Mouse (Mus musculus) lung, adult 18-20 months (tissue): ENCODE results near the gene Nfic.
A peak's percentile ranks its signal among the peaks of the same experiment; 100 is the strongest.

ENCODE experiments used
- DNase-seq, 2 experiments: peaks; one replicate each; pipeline ENCODE4 v3.0.0; 2022; ENCODE audit warnings: mixed read lengths in 2 of 2

Nfic gene

GRCm38 (mm10) chr10:81402227-81402765 is 53.1 kb downstream of the Nfic start:
- no peak for DNase-seq

GRCm38 (mm10) chr10:81401521-81402226 is 53.8 kb downstream of the Nfic start:
- DNase-seq: peak; percentile 82 to 88

GRCm38 (mm10) chr10:81401205-81401520 is 54.3 kb downstream of the Nfic start:
- DNase-seq: no peak

GRCm38 (mm10) chr10:81400371-81401204 is 54.8 kb downstream of the Nfic start:
- no peak for DNase-seq

GRCm38 (mm10) chr10:81399798-81400308 is 55.6 kb downstream of the Nfic start:
- no peak for DNase-seq

GRCm38 (mm10) chr10:81399296-81399695 is 56.1 kb downstream of the Nfic start:
- DNase-seq: no peak

GRCm38 (mm10) chr10:81396749-81397148 is 58.7 kb downstream of the Nfic start:
- DNase-seq: no peak

- DNase-seq: no peak
Measured at GRCm38 (mm10) chr10:81395865-81396264, 59.6 kb downstream of the Nfic start.

- DNase-seq: peak in 1 of 2 experiments; percentile 71
Measured at GRCm38 (mm10) chr10:81395127-81395526, 60.3 kb downstream of the Nfic start.

GRCm38 (mm10) chr10:81393456-81394063 is 61.9 kb downstream of the Nfic start:
- no peak for DNase-seq

GRCm38 (mm10) chr10:81392781-81393185 is 62.7 kb downstream of the Nfic start, which contains the start of gene Smim24:
TSS of gene Smim24 (plus strand) at chr10:81393051.
- DNase-seq: no peak

- no peak for DNase-seq
Measured at GRCm38 (mm10) chr10:81392270-81392669, 63.2 kb downstream of the Nfic start.

GRCm38 (mm10) chr10:81390678-81390965 is 64.8 kb downstream of the Nfic start:
- peak in 1 of 2 experiments; percentile 8 for DNase-seq

- DNase-seq: peak; percentile 74 to 77
Measured at GRCm38 (mm10) chr10:81389801-81390677, 65.4 kb downstream of the Nfic start.

- peak in 1 of 2 experiments; percentile 50 for DNase-seq
Measured at GRCm38 (mm10) chr10:81389373-81389772, 66.1 kb downstream of the Nfic start.

- no peak for DNase-seq
Measured at GRCm38 (mm10) chr10:81388505-81389055, 66.9 kb downstream of the Nfic start, which contains the start of gene Gm48552. TSS of gene Gm48552 (plus strand) at chr10:81389005.

- DNase-seq: no peak
Measured at GRCm38 (mm10) chr10:81387716-81388115, 67.7 kb downstream of the Nfic start.

- DNase-seq: no peak
Measured at GRCm38 (mm10) chr10:81385603-81386306, 69.7 kb downstream of the Nfic start.

- DNase-seq: no peak
Measured at GRCm38 (mm10) chr10:81384605-81384982, 70.8 kb downstream of the Nfic start.

GRCm38 (mm10) chr10:81383802-81384604 is 71.4 kb downstream of the Nfic start, which contains the start of the genes Dohh and Gm48551:
TSS of gene Dohh (plus strand) at chr10:81384428.
TSS of gene Gm48551 (plus strand) at chr10:81384466.
- DNase-seq: peak; percentile 98 to 99
